8 mouse cellular contexts compared by ENCODE assay signal in the genomic region with DNA sequence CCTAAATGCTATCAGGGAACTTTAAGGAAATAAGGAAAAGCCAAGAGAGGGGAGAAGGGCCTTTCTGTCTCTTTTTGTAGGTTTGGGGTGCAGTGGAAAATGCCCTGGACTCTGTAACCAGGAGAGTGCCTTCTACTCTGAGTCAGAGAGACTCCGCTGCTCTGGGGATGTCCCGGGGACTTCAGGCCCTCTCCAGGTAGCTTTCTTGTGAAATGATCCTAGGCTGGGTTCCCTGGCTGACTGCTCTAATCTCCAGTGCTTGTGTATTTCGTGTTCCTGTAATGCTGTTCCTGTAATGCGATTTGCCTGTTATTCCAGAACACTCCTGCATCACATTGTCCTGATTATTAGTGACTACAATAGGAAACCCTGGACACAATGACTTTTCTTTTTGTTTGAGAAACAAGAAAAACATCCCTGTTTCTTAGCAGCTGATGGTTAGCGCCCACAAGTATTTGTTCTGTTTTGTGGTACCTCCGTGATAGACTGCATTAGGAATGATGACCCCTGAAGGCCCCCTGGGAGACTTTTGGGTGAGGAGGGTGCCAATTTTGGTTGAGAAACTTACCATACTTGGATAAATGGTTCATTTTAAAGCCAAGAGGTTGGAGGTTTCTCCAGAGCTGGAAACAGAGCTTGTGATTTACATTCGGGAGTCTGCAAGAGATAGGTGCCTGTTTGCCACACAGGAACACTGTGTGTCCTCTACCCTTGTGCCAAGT. TPM values are rescaled to one million over a fixed set of nuclear protein-coding genes. Genes with fewer than 3 reads are reported as not detected.
A peak's percentile ranks its signal among the peaks of the same experiment; 100 is the strongest.
DNase-seq lines count a peak whose midpoint lies in the region; ATAC-seq and TF ChIP-seq lines count a peak whose summit lies in the region.

No protein-coding gene starts in this region.

- H3K4me3 ChIP-seq in lung, postnatal 0 days (ENCODE audit: low read depth, low read length), result peak overlapping the region; percentile 66
- H3K4me3 ChIP-seq in hindbrain, embryonic 16.5 days (ENCODE audit: low read length), result peak overlapping the region; percentile 81
- peak overlapping the region; percentile 77 for H3K4me3 ChIP-seq in midbrain, embryonic 16.5 days (ENCODE audit: low read depth, low read length)

- H3K9ac ChIP-seq in lung, postnatal 0 days (replicated peaks; ENCODE audit: low read depth), result peak overlapping the region; percentile 55; the same call in 1 of the 2 replicates
- H3K9ac ChIP-seq in hindbrain, embryonic 16.5 days (ENCODE audit: low read depth, low read length), result peak overlapping the region; percentile 82
- peak overlapping the region; percentile 86 for H3K9ac ChIP-seq in midbrain, embryonic 16.5 days (ENCODE audit: low read depth, low read length)

- TF ChIP-seq CTCF in lung, postnatal 0 days (IDR thresholded peaks at IDR 0.05), result no peak

- peak overlapping the region; percentile 92 for H3K4me2 ChIP-seq in lung, postnatal 0 days (replicated peaks; ENCODE audit: low read depth, low read length)
- H3K4me2 ChIP-seq in hindbrain, embryonic 16.5 days (ENCODE audit: low read length), result peak overlapping the region; percentile 81
- H3K4me2 ChIP-seq in midbrain, embryonic 16.5 days (ENCODE audit: low read length), result peak overlapping the region; percentile 81

- DNase-seq in adrenal gland, postnatal 14 days, result peak; percentile 26
- DNase-seq in adrenal gland, postnatal 36 days, result no peak
- DNase-seq in lung, postnatal 0 days (ENCODE audit: low spot score), result peak; percentile 39
- DNase-seq in lung, postnatal 36 days, result no peak
- no peak for DNase-seq in cerebellum, adult 9-10 months
- DNase-seq in left cerebral cortex, adult 11 months (ENCODE audit: low spot score), result no peak

- H3K9me3 ChIP-seq in lung, postnatal 0 days (ENCODE audit: low read length), result no peaks in the 10 kb centered on the region
- no peaks in the 10 kb centered on the region for H3K9me3 ChIP-seq in hindbrain, embryonic 16.5 days (ENCODE audit: control insufficient read depth, low read length)
- no peaks in the 10 kb centered on the region for H3K9me3 ChIP-seq in midbrain, embryonic 16.5 days (replicated peaks; ENCODE audit: control insufficient read depth, low read length, poor library complexity, severe bottlenecking)

- WGBS in lung, postnatal 0 days, result 30% methylated on average over 7 of the region's 7 CpGs
- 27% methylated on average over 7 of the region's 7 CpGs for WGBS in hindbrain, embryonic 16.5 days
- WGBS in midbrain, embryonic 16.5 days, result 28% methylated on average over 7 of the region's 7 CpGs

- H3K4me1 ChIP-seq in lung, postnatal 0 days (ENCODE audit: insufficient read depth, low read depth, low read length), result peaks cover 4% of the 10 kb centered on the region; the same call in 1 of the 2 replicates
- peaks cover 4% of the 10 kb centered on the region for H3K4me1 ChIP-seq in hindbrain, embryonic 16.5 days (ENCODE audit: control insufficient read depth, insufficient read depth, low read depth, low read length)
- H3K4me1 ChIP-seq in midbrain, embryonic 16.5 days (ENCODE audit: control insufficient read depth, insufficient read depth, low read length), result peaks cover 11% of the 10 kb centered on the region

- no peak for TF ChIP-seq EP300 in lung, postnatal 0 days (IDR thresholded peaks at IDR 0.05)

- H3K27me3 ChIP-seq in lung, postnatal 0 days (replicated peaks; ENCODE audit: insufficient read depth, low read length), result no peaks in the 10 kb centered on the region
- no peaks in the 10 kb centered on the region for H3K27me3 ChIP-seq in hindbrain, embryonic 16.5 days (replicated peaks; ENCODE audit: control insufficient read depth, insufficient read depth, low read length)
- no peaks in the 10 kb centered on the region for H3K27me3 ChIP-seq in midbrain, embryonic 16.5 days (ENCODE audit: control insufficient read depth, insufficient read depth, low read depth, low read length)

- H3K36me3 ChIP-seq in lung, postnatal 0 days (ENCODE audit: insufficient read depth, low read length), result no peaks in the 10 kb centered on the region
- no peaks in the 10 kb centered on the region for H3K36me3 ChIP-seq in hindbrain, embryonic 16.5 days (ENCODE audit: control insufficient read depth, insufficient read depth, low read length)
- H3K36me3 ChIP-seq in midbrain, embryonic 16.5 days (ENCODE audit: control insufficient read depth, insufficient read depth, low read length), result no peaks in the 10 kb centered on the region

- H3K27ac ChIP-seq in lung, postnatal 0 days (ENCODE audit: low read length), result no peak overlapping the region
- no peak overlapping the region for H3K27ac ChIP-seq in hindbrain, embryonic 16.5 days (ENCODE audit: low read depth, low read length)
- no peak overlapping the region for H3K27ac ChIP-seq in midbrain, embryonic 16.5 days (ENCODE audit: low read length)

- no peak for ATAC-seq in lung, postnatal 0 days
- no peak for ATAC-seq in hindbrain, embryonic 16.5 days
- ATAC-seq in midbrain, embryonic 16.5 days, result no peak

RNA-seq across cellular contexts. Expression of gene Abcc1, which starts 0.9 kb away (rescaled TPM):
- total RNA-seq in adrenal gland, postnatal 14 days (2021), result 20.6 and 24.1 TPM in 2 replicates
- 10 to 100 TPM; 20.1 to 20.7 TPM for total RNA-seq in adrenal gland, postnatal 36 days (2021)
- 5.0 and 7.2 TPM in 2 replicates for polyA plus RNA-seq in lung, postnatal 0 days (2015; fragmentation: Nextera tagmentation; extraction: Ambion mirVana)
- polyA plus RNA-seq in hindbrain, embryonic 16.5 days (2015; fragmentation: Nextera tagmentation; extraction: Ambion mirVana), result 8.9 and 10.0 TPM in 2 replicates
- polyA plus RNA-seq in midbrain, embryonic 16.5 days (2015; fragmentation: Nextera tagmentation; extraction: Ambion mirVana), result 9.3 and 10.8 TPM in 2 replicates

RNA-seq across cellular contexts. Expression of gene Fopnl, which starts 45.1 kb away (rescaled TPM):
- 45.9 and 46.6 TPM in 2 replicates for total RNA-seq in adrenal gland, postnatal 14 days (2021)
- total RNA-seq in adrenal gland, postnatal 36 days (2021), result 10 to 100 TPM; 51.8 to 63.2 TPM
- polyA plus RNA-seq in lung, postnatal 0 days (2015; fragmentation: Nextera tagmentation; extraction: Ambion mirVana), result 89.2 and 91.4 TPM in 2 replicates
- polyA plus RNA-seq in hindbrain, embryonic 16.5 days (2015; fragmentation: Nextera tagmentation; extraction: Ambion mirVana), result 192 and 195 TPM in 2 replicates
- polyA plus RNA-seq in midbrain, embryonic 16.5 days (2015; fragmentation: Nextera tagmentation; extraction: Ambion mirVana), result 205 TPM in 2 replicates

Comparison
In these comparisons a context has a peak if more than half of its experiments do, and no peak if none do; other contexts are left out.
1. DNase-seq: peak in adrenal gland, postnatal 14 days (single experiment) and lung, postnatal 0 days (single experiment); none in adrenal gland, postnatal 36 days (0 of 2), lung, postnatal 36 days (single experiment), cerebellum, adult 9-10 months (single experiment) and left cerebral cortex, adult 11 months (single experiment).
2. Peak in every context shown above with its lines, with median percentiles within 50 percentile points of each other: H3K4me2 ChIP-seq, H3K4me3 ChIP-seq and H3K9ac ChIP-seq.